Mouse (Mus musculus) bone marrow, adult 2 months (tissue): Measurements from ENCODE around the gene Sun2. TPM values are rescaled to one million over a fixed set of nuclear protein-coding genes. Genes with fewer than 3 reads are reported as not detected.

Experiments used
- H3K27ac ChIP-seq: fragments of 200-500 bp; 2 replicates; pipeline ENCODE4 v1.5.1; 2012; ENCODE audit warnings: low read depth, mild to moderate bottlenecking, control low read depth, inconsistent platforms, low read length; ENCODE audit not compliant: control insufficient read depth, poor library complexity, insufficient read depth
- H3K4me1 ChIP-seq: fragments of 200-500 bp; 2 replicates; pipeline ENCODE4 v1.6.1; 2011; ENCODE audit warnings: low read length; ENCODE audit not compliant: control insufficient read depth, insufficient read depth
- H3K4me3 ChIP-seq: fragments of 200-500 bp; replicated peaks from 2 replicates; pipeline ENCODE3; 2011; ENCODE audit warnings: mild to moderate bottlenecking, low read depth, low read length, control low read depth; ENCODE audit not compliant: control insufficient read depth
- CTCF ChIP-seq: fragments of 200-500 bp; IDR thresholded peaks from 2 replicates; pipeline ENCODE4 v1.5.1; 2011; ENCODE audit warnings: low read length, control low read depth; ENCODE audit not compliant: control insufficient read depth, insufficient read depth
- POLR2A ChIP-seq: fragments of 200-500 bp; IDR thresholded peaks from 2 replicates; pipeline ENCODE4 v1.6.1; 2011; ENCODE audit warnings: low read depth, mild to moderate bottlenecking, control low read depth, low read length, borderline replicate concordance; ENCODE audit not compliant: control insufficient read depth
- WGBS: fragments of 180-500 bp; shearing (Covaris S2); methylation state at CpG from one replicate; pipeline ENCODE4 v1.1.7; 2018; 5-methylcytosine and 5-hydroxymethylcytosine counted together
- polyA plus RNA-seq: library from polyadenylated mRNA; stranded (reverse); fragments of >200 nt; gene quantifications from 2 replicates; pipeline ENCODE4 v1.2.4, GENCODE M21; 2011; ENCODE audit warnings: low replicate concordance; ENCODE audit not compliant: missing spikeins, insufficient read depth, insufficient read length

The Sun2 gene
- polyA plus RNA-seq, 1 experiment = 147 TPM

GRCm38 (mm10) chr15:79728311-79728710, 14.0 kb downstream of the Sun2 start:
- no peak overlapping the region for H3K27ac ChIP-seq
- TF ChIP-seq CTCF (no peak), POLR2A (no peak)
- no peaks in the 10 kb centered on the region; the same call in none of the 2 replicates for H3K4me1 ChIP-seq
- H3K4me3 ChIP-seq = no peak overlapping the region
- 88% methylated on average over 5 of the region's 5 CpGs for WGBS

DNA sequence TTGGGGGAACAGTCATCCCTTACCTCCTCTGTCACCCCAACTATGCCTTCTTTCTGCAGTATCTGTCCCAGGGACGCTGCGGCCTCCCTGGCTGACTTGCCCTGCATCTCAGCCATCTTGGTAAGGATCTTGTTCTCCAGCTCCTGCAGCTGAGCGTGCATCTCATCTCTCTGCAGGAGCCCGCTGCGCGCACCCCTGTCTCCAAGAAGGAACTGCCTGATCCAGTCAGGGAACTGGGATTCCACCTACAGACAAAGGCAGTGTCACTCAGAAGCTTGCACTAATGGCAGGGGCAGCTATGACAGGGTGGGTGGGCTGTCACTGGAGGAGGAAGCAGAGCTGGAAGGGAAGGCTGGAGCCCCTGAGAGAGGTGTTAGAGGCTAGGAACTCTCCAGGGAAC, 14.5 kb downstream of the Sun2 start:
- 93% methylated on average over 6 of the region's 6 CpGs for WGBS
- Histone ChIP-seq H3K4me3 (no peak overlapping the region), H3K27ac (no peak overlapping the region), H3K4me1 (no peaks in the 10 kb centered on the region; the same call in none of the 2 replicates)
- TF ChIP-seq CTCF (no peak), POLR2A (no peak)

DNA sequence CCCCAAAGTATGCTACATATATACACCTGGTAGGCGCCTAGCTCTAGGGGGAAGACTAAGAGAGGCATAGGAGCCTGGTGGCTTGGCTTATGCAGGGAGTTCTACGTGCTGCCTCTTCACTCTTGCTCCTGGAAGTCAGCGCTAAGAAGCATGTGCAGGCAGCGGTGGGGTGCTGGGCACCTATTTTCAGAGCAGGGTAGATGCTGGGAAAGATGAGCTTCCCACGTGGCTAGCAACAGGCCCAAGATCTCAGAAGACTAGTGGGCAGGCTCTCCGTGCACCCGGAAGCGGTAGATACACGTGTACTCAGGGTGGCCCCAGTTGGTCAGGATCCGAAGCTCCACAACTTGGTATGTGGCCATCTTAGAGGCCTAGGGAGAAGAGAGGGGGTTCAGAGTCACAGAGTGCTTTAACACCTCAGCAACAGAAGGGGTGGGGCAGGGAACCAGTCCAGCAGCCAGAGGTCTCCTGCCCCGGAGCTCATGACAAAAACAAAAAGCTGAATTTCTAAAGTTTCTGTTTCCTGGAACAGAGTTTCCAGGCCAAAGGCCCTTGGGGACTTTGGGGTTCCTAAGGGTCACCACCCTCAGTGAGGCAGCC, 17.0 kb downstream of the Sun2 start:
- Histone ChIP-seq H3K4me1 (no peaks in the 10 kb centered on the region; the same call in none of the 2 replicates), H3K4me3 (no peak overlapping the region), H3K27ac (no peak overlapping the region)
- 83% methylated on average over 11 of the region's 11 CpGs for WGBS
- TF ChIP-seq CTCF = no peak
- TF ChIP-seq POLR2A = no peak

GRCm38 (mm10) chr15:79723439-79723838, 18.9 kb downstream of the Sun2 start:
- 0 out of 2 replicates have a peak overlapping the region, but pooled peaks have one; percentile 25 for H3K27ac ChIP-seq
- H3K4me3 ChIP-seq = no peak overlapping the region
- 25% methylated on average over 1 of the region's 1 CpGs for WGBS
- H3K4me1 ChIP-seq = no peaks in the 10 kb centered on the region; the same call in none of the 2 replicates
- TF ChIP-seq POLR2A (no peak), CTCF (peak; percentile 92)

DNA sequence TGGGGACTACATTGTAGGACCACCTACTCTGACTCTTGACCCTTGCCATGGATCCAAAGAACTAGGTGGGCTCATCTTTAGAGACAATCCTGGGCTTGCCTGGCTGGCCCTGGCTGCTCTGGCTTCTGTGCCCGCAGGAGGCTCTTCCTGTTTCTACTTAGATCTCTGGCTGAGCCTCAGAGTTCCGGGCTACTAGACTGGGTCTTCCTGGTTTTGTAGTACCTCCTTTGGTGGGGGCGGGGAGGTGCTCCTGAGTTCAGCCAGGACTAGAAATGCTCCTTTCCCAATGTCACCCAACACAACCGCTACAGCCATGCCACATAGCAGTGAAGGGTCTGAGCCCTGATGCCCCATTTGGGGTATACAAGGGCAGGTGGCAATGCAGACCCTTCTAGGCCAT, 21.5 kb downstream of the Sun2 start:
- TF ChIP-seq CTCF (no peak), POLR2A (no peak)
- Histone ChIP-seq H3K27ac (peak overlapping the region; percentile 13; the same call in 1 of the 2 replicates), H3K4me3 (no peak overlapping the region), H3K4me1 (no peaks in the 10 kb centered on the region; the same call in 1 of the 2 replicates)
- WGBS = 43% methylated on average over 4 of the region's 4 CpGs

DNA sequence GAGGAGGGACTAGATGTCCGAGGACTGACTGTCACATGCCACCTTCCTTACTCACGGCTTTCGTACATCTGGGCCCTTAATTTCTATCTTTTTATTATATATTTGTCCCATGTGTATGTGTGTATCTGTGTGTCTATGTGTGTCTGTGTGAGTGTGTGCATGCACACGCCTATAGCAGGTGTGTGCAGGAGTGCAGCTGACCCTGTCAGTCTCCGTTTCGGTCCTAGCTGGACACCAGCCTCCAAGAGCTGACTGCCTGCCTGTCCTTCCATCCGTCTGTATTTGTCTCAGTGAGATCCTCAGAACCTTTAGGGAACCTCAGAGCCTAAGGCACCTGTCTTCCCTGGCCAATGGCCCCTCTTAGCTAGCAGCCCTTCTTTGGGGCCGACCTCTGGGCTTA, 22.1 kb downstream of the Sun2 start:
- Histone ChIP-seq H3K4me3 (no peak overlapping the region), H3K4me1 (no peaks in the 10 kb centered on the region; the same call in 1 of the 2 replicates), H3K27ac (peak overlapping the region; percentile 13; the same call in 1 of the 2 replicates)
- WGBS = 84% methylated on average over 8 of the region's 8 CpGs
- TF ChIP-seq CTCF (no peak), POLR2A (no peak)

- Histone ChIP-seq H3K4me3 (no peak overlapping the region), H3K27ac (no peak overlapping the region), H3K4me1 (no peaks in the 10 kb centered on the region; the same call in 1 of the 2 replicates)
- 94% methylated on average over 6 of the region's 6 CpGs for WGBS
- no peak for TF ChIP-seq POLR2A
- no peak for TF ChIP-seq CTCF
Observed at GRCm38 (mm10) chr15:79716710-79717109, 25.6 kb downstream of the Sun2 start.

GRCm38 (mm10) chr15:79715646-79716045, 26.7 kb downstream of the Sun2 start:
- no peaks in the 10 kb centered on the region; the same call in 1 of the 2 replicates for H3K4me1 ChIP-seq
- 92% methylated on average over 7 of the region's 7 CpGs for WGBS

More at GRCm38 (mm10) chr15:79715646-79716045, 26.7 kb downstream of the Sun2 start:
- TF ChIP-seq CTCF (no peak), POLR2A (no peak)
- Histone ChIP-seq H3K27ac (no peak overlapping the region), H3K4me3 (no peak overlapping the region)
